Mouse (Mus musculus) 3T3-L1 (cell line): ENCODE measurements at regions not wholly inside any gene's neighbourhood (a gene's known extent, or its start where the extent isn't known, plus 50 kb on each side); places are given as distances from the start of the nearest gene placed in this dataset.

ENCODE experiments used
- DNase-seq: peaks from one replicate; pipeline ENCODE4 v3.0.0-alpha.2; 2015; ENCODE audit warnings: low read depth, low spot score

DNA sequence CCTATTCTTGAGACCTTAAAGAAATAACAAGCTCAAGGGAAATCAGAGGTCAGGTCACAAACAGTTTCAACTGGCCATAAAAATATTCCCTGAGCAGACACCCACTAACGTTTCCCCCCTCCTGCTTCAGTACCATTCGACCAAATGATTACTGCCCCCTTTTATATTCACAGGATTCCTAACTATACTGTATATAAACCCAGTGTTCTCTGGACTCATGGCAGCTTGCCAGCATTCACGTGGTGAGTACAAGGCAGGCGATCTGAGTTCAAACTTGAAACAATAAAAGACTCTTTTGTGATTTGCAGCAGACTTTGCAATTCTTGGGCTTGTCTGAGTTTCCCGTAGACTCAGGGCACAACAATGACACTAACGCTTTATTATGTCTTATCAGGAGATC lies 989.0 kb upstream of the H2afb3 start:
- DNase-seq = no peak

DNA sequence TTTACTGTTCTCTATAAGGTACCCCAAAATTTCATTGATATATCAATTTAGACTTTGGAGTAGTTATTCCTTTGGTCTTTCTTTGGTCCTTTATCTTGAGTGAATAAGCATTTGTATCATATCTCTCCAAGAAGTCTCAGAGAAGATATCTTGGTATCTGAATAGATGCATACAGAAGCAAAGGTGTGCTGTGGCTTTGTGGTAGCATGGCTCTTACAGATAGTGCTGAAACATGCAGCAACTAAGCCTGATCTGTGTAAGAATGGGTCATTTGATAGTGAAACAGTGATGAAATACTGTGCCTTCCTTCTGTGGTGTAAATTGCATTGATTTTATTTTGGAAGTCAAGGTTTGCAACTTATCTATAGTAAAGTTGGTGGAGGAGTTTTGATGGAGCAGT lies 978.3 kb upstream of the H2afb3 start:
- DNase-seq = no peak

DNA sequence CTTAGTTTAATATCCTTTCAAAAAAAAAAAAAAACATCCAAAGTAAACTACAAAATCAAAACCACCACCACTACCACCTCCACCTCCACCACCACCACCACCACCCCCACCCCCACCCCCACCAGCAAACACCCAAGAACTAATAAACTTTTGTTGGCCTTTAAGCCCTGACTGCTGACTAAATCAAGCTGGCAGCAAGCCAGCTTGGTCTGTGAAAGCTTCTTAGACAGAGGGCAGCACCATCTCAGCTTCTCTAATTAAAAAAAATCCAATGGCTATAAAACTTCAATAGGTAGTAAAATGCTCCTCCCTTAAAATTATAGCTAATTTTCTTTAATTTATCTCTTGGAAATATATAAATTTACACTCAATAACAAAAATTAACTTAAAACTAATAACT lies 957.2 kb upstream of the H2afb3 start:
- no peak for DNase-seq

DNA sequence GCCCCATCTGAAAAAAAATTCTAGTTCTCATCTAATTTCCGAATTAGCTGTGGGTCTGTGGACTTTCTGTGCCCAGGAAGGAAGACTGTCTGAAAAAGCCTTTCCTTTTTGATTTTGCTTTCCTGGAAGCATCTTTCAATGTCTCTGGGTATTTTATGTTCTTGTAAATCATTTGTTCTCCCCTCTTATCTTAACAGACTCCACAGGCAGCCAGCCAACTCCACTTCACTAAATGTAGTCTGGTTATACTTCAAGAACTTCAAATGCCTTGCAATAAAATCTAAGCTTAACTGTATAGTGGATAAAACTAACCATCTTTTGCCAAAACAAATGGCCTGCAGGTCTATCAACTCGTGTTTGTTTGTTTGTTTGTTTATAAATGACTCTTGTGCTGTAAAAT lies 956.7 kb upstream of the H2afb3 start:
- DNase-seq = no peak

DNA sequence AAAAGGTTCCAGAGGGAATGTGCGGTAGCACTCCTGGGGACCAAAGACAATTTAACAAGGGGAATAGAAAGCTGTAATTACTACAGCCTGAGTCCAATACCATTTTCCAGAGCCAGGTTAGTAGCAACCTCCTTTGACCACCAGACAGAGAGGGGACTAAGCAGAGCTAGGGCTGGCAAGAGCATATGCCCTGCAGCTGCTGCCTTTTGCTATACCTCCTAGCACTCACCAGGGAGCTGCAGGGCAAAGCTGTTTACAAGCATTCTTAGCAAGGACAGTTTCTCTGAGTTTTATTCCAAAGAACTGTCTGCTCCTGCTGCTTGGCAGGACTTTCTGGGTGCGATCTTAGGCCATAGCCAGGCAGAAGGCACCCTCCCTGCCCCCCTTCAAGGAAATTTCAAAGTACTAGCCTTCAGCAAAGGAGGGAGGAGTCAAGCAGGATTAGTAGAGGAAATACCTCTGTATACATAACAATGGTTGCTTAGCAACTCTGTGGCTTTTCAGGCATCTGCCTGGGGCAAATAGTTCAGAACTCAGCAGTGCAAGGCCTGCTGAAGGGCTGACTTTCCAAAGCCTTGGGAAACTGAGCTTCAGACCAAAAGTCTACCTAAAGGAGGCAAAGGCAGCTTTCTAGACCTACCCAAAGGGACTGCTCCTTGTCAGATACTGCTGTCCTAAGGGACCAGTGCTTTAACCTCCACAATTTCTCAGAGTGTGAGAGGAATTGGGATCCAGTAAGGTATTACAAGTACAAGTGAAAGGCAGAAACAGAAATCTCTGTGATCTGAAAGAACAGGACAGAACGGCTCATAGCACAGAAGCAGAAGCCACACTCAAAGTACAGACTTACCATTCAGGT lies 919.5 kb upstream of the H2afb3 start:
- peak; percentile 2 for DNase-seq
